Mouse (Mus musculus) lung, postnatal 14 days (tissue): ENCODE measurements at regions not wholly inside any gene's neighbourhood (a gene's known extent, or its start where the extent isn't known, plus 50 kb on each side); places are given as distances from the start of the nearest gene placed in this dataset.

Experiments used
- DNase-seq: peaks from one replicate; pipeline ENCODE4 v3.0.0; 2021

DNA sequence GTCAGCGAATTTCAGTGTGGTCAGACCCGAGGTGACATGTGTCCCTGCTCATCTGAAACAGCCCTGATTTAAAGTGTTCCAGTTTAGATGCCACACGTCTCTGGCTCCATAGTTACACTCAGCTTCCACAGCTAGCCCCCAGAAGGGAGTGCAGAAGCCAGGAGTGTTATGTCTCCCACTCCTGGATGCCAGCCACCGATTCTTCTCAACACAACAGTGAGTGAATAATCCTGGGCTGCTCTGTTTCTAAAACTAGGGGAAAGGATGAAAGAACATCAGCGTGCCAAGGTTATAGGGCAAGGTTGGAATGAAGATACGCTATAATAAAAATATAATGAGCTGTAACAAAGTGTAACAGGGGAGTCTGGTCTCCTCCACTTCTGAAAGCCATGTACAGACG is 51.5 kb upstream of the Stmnd1 start:
- peak; percentile 12 for DNase-seq

DNA sequence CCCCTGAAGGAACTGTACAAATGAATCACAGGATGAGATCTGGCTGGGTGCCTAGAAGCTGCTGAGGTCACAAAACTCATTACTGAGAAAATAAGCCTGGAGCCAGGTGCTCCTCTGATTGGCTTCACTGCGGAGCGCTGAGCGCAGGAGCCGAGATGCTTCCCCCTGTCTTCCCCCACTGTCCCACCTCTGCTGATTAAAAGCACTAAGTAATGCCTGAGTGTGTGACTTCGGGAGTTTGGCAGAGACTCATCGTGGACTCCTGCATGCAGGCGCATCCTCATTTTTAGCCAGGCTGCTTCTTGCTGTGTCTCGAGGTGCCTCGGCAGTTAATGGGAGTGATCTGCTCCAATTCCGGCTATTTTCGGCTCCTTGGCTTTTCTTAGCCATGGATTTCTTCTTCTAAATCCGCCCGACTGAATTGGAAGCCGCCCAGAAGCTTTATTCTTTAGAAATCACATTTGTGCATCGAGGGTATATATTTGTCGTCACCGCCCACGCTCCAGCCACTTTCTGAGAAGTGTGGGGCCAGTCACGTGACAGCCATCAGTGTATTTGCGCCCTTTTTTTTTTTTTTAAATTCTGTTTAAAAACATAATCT is 55.3 kb upstream of the Stmnd1 start:
- DNase-seq, result peak; percentile 31

DNA sequence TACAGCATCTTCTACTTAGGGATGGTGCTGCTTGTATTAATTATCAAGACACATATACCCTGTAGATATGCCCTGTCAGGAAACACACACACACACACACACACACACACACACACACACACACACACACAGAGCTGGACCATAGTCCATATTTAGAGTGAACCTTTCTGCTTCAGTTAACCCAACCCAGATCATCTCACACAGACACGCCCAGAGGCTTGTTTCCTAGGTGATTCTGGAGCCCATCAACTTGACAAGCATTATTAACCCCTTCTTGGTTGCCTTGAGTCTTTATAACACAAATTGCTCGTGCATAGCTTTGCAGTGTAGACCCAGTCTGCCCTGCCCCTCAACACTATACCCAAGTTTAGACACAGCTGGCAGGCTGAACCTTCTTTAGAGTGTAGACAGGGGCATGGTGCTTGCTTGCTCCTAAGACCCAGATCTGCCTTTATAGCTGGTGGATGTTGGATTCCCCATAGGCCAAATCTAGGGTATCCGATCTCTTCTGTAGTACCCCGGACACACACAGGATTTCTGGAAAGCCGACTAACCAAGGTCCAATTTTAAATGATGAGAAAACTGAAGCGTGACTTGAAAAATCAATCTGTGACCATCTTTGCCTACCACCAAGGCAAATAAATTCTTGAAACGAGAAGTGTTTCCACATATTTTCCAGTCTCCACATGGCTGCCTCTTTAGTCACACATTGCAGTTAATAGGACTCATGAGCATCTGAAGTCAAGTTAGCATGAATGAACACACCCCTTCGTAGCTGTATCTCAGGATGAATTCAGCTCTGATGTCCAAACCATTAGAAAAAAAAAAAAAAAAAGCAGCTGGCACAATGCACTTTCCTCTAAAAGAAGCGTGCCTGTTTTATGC is 56.3 kb upstream of the Stmnd1 start:
- DNase-seq, result no peak

DNA sequence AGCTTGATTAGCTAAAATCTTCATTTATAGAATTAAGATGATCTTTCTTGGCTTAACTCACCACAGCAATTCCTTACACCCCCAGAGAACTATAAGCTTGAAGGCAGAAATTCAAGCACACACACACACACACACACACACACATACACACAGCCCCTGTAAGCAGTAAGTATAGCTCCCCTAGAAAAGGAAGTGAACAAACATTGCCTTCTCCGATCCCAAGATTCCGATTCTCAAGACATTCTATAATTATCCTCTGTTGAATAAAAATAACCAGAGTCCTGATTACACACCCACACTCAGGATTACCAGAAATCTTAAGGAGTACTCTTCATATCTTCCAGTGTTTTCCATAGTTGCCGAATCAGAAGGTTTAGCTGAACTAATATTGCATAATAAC is 70.0 kb upstream of the Stmnd1 start:
- DNase-seq, result no peak

DNA sequence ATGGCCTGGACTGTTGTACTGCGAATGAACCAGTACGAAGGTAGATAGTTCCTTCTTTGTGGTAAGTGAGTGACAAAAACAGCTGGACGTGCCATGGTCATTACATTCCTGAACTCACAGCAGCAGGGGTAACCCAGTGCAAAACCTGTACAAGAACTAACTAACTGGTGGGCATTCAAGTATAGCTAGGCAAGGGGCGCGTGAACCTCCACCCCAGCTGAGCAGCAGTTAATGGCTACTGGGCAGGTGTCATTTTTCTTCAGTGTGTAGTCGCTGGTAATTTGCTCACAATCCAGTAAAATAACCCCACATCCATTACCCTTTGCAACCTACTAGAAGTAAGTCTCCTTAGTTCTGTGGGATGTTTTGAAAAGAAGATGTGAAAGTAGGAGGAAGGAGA is 70.9 kb upstream of the Stmnd1 start:
- no peak for DNase-seq

DNA sequence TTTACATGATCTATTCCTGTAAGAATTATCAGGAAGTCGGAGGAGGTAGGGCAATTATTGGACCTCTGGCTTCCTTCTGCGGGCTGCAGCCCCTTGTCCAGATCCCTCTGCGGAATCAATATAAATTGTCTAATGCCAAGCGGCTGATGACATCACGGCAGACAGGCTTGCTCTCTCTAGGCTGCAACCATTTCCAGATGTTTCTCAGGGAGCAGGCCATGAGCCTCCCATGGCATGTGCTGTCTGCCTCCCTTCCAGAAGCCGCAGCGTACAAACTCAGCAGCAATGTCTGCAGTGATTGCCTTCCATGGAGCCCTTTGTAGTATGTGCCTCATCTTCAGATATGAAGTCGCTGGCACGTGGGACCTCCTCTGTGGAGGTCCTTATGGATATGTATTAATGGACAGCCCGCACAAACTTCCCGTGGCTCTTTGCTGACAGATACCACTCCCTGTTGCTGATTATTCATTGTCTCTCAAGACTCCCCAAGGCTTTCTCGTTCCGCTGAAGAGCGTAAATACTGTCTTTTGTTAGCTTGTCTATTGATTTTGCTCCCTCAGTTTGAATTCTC is 72.4 kb upstream of the Stmnd1 start:
- no peak for DNase-seq

DNA sequence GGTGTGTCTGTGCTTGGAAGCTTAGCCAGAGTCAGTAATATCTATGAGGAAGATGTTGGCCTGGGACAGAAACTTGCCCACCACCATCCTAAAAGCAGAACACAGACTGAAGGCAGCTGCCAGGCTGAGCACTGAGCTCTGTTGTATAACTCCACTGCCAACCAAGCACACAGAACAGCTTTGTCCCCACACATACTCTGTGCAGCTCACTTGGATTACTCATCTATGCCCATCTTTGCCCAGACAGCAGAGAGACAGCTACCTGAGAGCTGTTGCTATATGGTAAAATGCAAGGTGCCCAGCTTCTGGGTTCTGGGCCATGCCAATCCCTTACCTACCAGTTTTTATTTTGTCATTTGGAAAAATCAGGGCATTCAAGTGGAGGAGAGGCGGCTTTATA is 80.4 kb upstream of the Stmnd1 start:
- no peak for DNase-seq

DNA sequence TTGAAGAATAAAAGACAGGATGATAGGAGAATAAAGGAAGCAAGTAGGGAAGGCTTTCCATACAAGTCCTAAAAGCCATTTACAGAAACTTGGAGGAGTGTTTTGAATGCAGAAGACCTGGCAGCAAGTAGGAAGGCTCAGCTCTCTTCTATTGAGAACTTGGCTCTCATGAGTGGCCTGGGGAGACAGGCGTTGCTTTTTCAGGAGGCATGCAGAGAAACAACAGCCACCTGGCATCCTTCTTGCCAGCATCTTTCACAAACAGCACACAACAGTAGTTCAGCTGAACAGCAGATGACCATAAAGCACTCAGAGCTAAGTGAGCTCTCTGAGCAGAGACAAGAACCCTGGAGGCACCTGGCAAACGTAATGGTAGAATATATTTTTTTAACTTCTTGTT is 83.8 kb upstream of the Stmnd1 start:
- DNase-seq, result no peak

DNA sequence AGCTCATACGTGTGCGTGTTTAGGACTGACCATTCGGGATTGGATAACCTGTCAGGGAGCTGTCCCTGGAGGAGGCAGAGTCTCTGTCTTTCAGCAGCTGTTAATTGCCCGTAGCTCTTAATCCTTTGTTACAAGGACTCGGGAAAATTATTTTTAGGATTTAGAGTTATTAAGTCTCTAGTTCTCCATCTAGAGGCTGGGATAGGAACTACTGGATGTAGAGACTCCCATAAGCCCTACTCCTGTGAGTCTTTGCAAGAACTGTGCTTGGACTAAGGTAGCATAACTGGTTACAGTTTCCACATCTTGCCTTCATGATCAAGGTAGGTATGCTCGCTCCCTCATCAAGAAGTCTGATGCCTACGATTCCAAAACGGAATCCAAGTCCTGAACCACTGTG is 90.7 kb upstream of the Stmnd1 start:
- DNase-seq, result no peak

DNA sequence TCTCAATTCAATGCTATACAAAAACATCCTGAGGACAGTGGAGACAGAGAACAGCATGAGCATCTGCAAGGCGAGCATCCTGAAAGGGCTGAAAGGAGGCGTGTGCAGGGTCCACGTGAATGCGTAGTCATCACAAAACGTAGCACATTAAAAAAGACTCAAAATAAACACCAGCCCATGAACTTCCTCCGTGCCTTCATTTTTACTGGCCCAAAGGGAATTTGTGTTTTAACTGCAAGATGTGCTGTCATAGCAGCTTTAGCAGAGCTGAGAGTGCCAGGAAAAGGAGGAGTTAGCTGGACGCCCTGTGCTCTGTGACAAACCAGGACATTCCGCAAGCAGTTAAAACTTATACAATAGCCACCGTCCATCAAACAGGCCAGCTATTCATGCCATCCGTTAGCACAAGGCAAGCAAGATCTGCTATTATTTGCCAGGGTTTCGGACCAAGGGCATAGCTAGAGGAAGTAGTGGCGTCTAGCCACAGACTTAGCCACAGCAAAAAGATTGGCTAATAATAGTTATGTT is 92.9 kb upstream of the Stmnd1 start:
- no peak for DNase-seq

DNA sequence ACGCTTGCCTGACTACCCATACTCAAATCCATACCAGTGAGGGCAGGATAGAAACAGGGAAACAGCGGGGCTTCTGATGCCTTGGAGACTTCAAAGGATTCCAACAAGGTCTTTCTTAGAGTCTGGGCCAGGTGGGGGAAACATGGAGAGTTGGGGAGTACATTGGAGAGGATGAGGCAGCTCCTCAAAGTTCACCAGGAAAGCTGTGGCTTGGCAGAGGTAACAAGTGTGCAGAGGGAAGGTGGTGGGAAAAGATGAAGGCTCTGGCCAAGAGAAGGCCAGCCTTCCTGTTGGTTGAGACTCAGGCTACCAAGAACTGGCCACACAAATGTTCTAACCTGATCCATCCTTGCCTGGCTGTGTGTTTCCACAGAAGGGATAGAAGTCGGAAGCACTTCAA is 93.6 kb upstream of the Stmnd1 start:
- no peak for DNase-seq

DNA sequence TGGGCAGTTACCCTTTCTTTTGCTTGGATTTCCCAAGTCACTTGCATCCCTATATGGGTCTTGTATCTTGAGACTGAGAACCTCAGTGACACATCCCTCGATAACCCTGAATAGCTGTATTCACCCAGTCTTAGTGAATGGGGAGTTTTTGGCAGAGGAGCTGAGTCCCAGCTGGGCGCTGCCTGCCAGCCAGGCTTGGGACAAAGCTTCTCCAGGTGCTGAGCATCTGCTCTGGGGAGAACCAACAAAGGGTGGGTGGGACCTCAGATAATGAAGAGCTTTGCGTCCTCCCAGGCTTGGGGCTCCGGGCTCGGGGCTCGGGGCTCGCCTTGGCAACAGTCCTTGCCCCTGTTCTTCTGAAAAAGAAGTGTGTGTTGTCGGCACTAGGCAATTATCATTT is 100.4 kb upstream of the Stmnd1 start:
- no peak for DNase-seq

DNA sequence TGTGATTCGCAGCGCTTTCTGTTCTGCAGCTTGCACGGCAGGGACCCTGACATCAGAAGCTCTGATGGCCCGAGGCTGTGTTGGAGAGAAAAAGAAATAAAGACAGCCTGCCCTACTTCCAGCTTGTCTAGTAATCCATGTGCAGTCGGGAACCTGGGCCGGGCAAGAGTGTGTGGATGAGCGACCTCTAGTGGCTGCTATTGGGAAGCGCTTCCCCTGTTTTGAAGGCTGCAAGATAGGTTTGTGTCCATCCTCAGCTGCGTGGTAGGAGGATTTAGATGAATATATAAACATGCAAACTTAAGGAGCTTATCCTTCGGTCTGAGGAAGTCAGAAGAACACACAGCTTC is 111.5 kb upstream of the Stmnd1 start:
- peak; percentile 73 for DNase-seq

DNA sequence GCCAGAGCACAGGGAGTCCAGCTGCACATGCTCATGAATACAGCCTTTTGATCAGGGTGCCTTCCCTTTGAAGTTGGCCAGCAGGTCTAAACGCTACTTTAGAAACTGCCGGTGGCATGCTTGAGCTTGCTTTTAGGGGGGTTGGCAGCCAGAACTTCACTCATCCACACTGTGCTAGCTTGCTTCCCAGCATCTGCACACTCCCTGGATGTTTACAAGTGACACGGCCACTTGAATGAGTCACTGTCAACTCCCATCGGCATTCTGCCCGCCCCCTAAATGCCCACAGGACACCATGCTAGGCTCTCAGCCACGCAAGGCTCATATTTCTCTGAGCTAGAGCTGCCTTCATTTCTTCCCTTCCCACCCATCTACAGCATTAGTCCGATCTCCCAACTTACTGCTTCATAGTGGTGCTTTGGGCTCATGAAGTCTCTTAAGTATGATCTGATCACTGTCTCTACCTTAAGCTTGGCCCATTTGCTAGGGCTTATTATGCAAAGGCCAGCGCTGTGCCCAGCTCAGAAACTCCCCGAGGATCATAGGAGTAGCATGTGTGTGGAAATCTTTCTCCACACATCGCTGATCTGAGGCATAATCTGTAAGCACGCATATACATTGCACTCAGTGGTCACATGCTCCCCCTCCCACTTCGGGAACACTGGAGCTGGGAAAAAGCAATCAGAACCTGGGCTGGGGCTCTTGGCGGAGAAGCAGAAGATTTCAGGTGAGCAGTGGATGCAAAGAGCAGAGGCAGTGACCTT is 112.1 kb upstream of the Stmnd1 start:
- no peak for DNase-seq

DNA sequence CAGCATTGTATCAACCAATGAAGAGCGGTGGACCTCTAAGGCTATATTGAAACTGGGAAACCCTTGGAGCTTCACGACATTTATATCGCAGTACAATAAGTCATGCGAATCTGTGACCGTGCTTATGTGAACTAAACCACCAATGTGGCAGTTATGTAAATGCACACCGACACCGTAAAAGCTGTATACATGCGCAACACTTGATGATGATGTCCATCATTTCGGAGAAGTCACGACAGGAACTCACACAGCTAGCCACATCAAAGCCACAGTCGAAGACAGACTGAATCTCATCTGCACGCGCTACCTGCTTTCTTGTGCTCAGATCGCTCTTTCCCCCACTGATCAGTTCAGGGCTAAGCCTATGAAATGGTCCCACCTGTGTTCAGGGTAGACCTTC is 114.2 kb upstream of the Stmnd1 start:
- DNase-seq, result no peak

DNA sequence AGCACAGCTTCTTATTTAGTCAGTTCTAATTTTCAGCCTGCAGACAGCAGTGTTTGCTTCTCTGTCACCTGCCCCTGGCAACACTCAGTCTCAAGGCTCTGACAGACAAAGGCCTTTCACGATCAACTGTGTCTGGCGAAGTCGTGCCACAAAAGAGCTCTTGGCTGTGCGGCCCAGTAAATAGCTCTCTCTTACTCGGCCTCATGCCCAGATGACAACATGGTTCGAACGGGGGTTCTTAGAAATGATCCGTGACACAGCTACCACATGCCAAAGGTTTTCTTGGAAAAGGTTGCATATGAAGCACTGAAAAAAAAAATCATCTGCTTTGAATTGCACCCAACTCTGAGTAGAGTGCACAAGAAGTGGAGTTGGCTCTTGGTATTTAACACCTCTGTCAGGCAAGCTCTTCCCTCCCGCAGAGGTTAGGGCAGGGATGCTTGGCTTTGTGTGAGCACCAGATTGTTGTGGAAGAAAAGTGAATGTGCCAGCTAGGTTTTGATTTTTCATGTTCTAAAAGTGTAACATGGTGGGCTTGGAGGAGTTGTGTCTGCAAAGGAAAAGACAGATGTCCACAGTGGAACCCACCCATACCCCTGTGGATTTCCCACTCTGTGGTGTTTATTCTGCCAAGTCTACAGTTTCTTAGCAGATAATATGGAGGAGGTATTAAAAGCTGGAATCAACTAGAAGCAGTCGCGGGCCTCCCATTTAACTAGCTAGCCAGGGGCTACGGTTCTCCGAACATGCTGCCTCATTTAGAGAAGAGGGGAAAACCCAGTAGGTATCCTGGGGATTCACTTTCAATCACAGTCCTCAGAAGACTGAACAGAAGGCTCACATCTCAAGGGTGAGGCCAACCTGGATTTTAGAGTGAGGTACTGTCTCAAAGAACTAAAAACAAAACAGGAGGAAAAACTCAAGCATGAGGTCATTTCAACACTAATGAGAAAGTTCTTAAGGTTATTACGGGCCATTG is 120.0 kb upstream of the Stmnd1 start:
- DNase-seq, result no peak

DNA sequence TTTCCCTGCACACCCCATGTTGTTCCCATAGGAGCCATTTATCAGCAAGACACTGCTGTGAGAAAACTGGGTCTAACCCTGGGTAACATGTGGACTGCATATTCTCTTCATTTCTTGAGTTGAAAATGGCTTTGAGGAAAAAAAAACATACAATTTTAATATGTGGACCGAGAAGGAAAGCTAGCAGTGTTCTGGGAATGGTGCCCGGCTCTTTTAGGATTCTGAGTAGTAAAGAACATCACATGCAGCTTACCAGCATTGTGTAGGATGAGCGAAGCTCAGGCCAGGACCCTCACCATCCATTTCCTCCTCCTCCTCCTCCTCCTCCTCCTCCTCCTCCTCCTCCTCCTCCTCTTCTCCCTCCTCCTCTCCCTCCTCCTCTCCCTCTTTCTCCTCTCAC is 133.5 kb upstream of the Stmnd1 start:
- DNase-seq, result no peak

DNA sequence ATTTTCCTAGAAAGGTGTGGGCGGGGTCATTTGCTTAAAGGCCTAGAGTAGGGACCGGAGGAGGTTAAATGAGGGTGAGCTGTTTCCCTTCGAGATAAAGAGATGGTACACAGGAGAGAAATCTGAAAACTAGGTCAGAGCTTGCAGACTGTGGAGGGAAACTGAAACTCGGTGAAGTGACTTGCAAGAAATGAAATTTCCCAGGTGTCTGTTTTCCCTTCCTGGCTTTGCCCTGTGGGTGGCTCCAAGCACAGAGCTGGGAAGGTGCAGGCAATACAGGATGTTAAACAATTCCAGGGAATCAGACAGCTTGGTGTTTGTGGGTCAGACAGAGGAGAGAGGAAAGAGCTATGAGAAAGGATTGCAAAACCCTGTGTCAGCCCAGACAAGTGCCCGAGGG is 134.3 kb upstream of the Stmnd1 start:
- DNase-seq, result no peak

DNA sequence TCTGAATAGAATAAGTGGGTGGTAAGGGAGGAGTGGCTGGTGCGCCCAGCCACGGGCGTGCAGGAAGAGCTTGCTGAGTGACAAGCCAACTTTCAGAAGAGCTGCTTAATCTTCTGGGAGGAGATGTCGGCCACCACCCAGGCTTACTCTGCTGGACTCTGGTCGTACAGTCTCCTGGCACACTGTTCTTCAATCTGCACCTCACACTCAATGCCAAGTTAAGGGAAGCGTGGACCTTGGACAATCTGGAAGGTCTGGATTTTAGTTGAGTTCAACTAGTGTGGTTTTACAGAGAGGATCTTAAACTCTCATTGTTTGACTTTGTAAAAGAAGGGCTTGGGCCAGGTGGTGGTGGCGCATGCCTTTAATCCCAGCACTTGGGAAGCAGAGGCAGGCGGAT is 138.1 kb upstream of the Stmnd1 start:
- DNase-seq, result no peak

DNA sequence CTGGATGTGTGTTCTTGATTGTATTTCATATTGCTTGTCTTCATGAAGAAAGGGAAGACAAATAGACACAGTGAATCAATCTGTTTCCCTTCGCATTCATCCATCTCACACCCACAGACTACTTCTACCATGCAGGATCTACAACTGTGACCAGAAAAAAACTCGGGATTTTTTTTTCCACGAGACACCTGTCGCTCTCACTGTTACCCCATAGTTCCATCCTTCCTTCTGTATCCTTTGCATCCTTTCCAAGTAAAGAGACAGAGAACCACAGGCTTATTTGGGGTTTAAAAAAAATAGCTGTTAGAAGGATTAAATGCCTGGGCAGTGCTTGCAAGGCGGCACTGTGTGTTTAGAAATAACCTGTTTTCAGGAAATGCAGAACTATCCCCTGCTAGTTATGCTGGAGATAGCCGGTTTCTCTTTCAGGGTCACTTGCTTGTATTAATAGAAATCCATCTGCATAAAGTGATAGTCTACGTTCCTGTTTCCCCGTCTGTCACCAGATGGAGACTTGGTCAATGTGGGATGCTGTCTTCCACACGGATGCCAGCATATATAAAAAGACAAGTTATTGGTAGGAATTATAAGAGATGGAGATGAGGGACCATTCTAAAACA is 144.2 kb upstream of the Stmnd1 start:
- DNase-seq, result no peak

DNA sequence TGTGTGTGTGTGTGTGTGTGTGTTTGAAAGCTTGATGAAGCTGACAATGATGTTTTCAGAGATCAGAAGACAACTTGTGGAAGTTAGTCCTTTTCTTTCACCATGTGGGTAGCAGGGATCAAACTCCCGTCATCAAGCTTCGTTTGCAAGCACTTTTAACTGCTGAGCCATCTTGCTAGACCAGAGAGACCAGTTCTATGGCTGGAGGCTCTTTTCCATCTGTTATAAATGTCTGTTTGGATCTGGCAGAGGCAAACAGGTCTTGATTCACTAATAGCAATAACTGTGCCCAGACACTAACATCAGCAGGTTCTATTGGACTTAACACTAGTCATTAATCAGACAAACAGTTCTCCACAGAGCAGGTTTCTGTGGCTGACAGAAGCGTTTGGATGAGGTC is 150.1 kb upstream of the Stmnd1 start:
- DNase-seq, result no peak

DNA sequence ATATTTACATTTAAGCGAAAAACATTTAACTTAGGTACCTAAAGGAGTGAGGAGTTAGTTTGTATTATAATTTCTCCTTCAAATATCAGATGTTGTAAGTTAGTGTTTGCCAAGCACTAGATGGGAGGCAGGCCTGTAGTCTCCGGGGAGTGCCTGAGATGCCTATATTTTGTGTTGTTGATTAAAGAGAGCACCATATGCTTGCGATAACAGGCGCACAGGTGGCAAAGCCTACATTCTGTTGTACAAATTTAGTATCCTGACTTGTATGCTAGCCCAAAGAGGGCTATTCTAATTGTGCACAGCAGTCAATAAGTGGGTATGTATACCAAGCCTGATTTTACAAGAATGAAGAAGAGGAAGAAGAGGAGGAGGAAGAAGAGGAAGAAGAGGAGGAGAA is 151.8 kb upstream of the Atxn1 start:
- no peak for DNase-seq
